Mouse (Mus musculus) limb, embryonic 11.5 days (tissue): Measurements from ENCODE around the gene Sh3pxd2a. TPM values are rescaled to one million over a fixed set of nuclear protein-coding genes. Genes with fewer than 3 reads are reported as not detected.

Experiments
- ATAC-seq: fragments of 200-750 bp; cut with Nextera tagmentation; 2 replicates; pipeline ENCODE4 v1.8.0; 2017; ENCODE audit warnings: low read depth; ENCODE audit not compliant: insufficient number of reproducible peaks, low FRiP score, low TSS enrichment
- DNase-seq: peaks from one replicate; pipeline ENCODE4 v3.0.0-alpha.2; 2015; ENCODE audit warnings: low spot score
- H3K27ac ChIP-seq: fragments of 300-500 bp; sonication (generic); replicated peaks from 2 replicates; pipeline ENCODE4 v1.5.1; 2014; ENCODE audit warnings: low read depth, mild to moderate bottlenecking, low read length
- H3K27me3 ChIP-seq: fragments of 300-500 bp; sonication (generic); 2 replicates; pipeline ENCODE4 v1.6.1; 2014; ENCODE audit warnings: mild to moderate bottlenecking, low read length, mixed read lengths; ENCODE audit not compliant: control insufficient read depth, insufficient read depth
- H3K36me3 ChIP-seq: fragments of 300-500 bp; sonication (generic); 2 replicates; pipeline ENCODE4 v1.6.1; 2014; ENCODE audit warnings: mild to moderate bottlenecking, low read length, moderate library complexity, mixed read lengths; ENCODE audit not compliant: control insufficient read depth, insufficient read depth
- H3K4me1 ChIP-seq: fragments of 300-500 bp; sonication (generic); 2 replicates; pipeline ENCODE4 v1.6.1; 2014; ENCODE audit warnings: low read length, mixed read lengths; ENCODE audit not compliant: control insufficient read depth, insufficient read depth
- H3K4me2 ChIP-seq: fragments of 300-500 bp; sonication (generic); 2 replicates; pipeline ENCODE4 v1.6.1; 2014; ENCODE audit warnings: low read depth, mild to moderate bottlenecking, moderate library complexity; ENCODE audit not compliant: severe bottlenecking
- H3K4me3 ChIP-seq: fragments of 300-500 bp; sonication (generic); 2 replicates; pipeline ENCODE4 v1.5.1; 2014; ENCODE audit warnings: low read depth, low read length
- H3K9ac ChIP-seq: fragments of 300-500 bp; sonication (generic); 2 replicates; pipeline ENCODE4 v1.6.1; 2014; ENCODE audit warnings: mild to moderate bottlenecking, low read length
- H3K9me3 ChIP-seq: fragments of 300-500 bp; sonication (generic); 2 replicates; pipeline ENCODE4 v1.6.1; 2016; ENCODE audit warnings: low read length; ENCODE audit not compliant: control insufficient read depth
- WGBS: fragments of 180-500 bp; shearing (Covaris S2); extraction: QIAGEN DNeasy Blood & Tissue Kit; methylation state at CpG from one replicate; pipeline ENCODE4 v1.1.7; 2014; 5-methylcytosine and 5-hydroxymethylcytosine counted together
- microRNA-seq: library from miRNA; unstranded; fragments of <30 nt; microRNA quantifications from one replicate; pipeline ENCODE4, GENCODE M21; 2016
- polyA plus RNA-seq: library from polyadenylated mRNA; unstranded; fragments of >200 nt; fragmentation: Nextera tagmentation; extraction: Ambion mirVana; gene quantifications from 2 replicates; pipeline ENCODE4 v1.2.1, GENCODE M21; 2014

Sh3pxd2a gene
- polyA plus RNA-seq, 1 experiment from 2014 or later, result 10.4 TPM

GRCm38 (mm10) chr19:47211609-47212312 is 252.4 kb downstream of the Sh3pxd2a start:
- DNase-seq, result no peak

DNA sequence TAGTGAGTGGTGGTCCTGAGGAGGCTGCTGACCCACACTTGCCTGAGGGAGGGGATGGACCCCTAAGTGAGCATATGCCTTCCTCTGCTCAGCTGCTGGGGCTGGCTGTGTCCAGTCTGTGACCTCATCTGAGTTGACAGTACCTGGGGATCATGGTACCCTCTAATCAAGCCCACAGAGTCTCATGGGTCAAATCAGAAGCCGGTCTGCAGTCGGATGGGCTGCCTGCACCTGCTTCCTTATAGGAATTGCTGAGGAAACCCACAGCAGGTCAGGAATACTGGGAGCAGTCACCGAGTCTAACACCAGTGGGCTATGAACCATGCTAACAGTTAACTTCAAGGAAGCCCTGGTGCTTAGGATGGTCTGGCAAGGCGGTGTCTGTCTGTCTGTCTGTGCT is 253.8 kb downstream of the Sh3pxd2a start:
- no peak for ATAC-seq
- no peaks in the 10 kb centered on the region for H3K27me3 ChIP-seq
- 93% methylated on average over 4 of the region's 4 CpGs for WGBS
- no peak overlapping the region for H3K27ac ChIP-seq
- no peaks in the 10 kb centered on the region for H3K4me1 ChIP-seq
- H3K9me3 ChIP-seq, result no peaks in the 10 kb centered on the region
- H3K4me2 ChIP-seq, result no peak overlapping the region
- no peaks in the 10 kb centered on the region for H3K36me3 ChIP-seq
- no peak overlapping the region for H3K9ac ChIP-seq
- H3K4me3 ChIP-seq, result no peak overlapping the region
- DNase-seq, result no peak

More at GRCm38 (mm10) chr19:47211609-47212312, 252.4 kb downstream of the Sh3pxd2a start:
- Histone ChIP-seq H3K36me3 (no peaks in the 10 kb centered on the region), H3K9ac (no peak overlapping the region), H3K4me2 (no peak overlapping the region), H3K9me3 (no peaks in the 10 kb centered on the region), H3K27ac (no peak overlapping the region), H3K4me3 (no peak overlapping the region), H3K27me3 (no peaks in the 10 kb centered on the region), H3K4me1 (no peaks in the 10 kb centered on the region)
- ATAC-seq, result no peak
- 85% methylated on average over 10 of the region's 10 CpGs for WGBS

Small RNAs within 50 kb of the gene (microRNA-seq; reads per million reads assigned to microRNA genes)
- not detected for gene Mir6995

Other genes starting within 250 kb of the Sh3pxd2a start
- 60.5 and 60.6 TPM in 2 replicates for gene Stn1, start 73.1 kb upstream of the Sh3pxd2a start, polyA plus RNA-seq
- gene Slk, start 115.3 kb upstream of the Sh3pxd2a start, polyA plus RNA-seq, result 11.8 and 13.2 TPM in 2 replicates
- gene Col17a1, start 227.7 kb upstream of the Sh3pxd2a start, polyA plus RNA-seq, result 2.4 and 3.3 TPM in 2 replicates